Mouse (Mus musculus): ENCODE data around the gene Thada. TPM values are rescaled to one million over a fixed set of nuclear protein-coding genes. Genes with fewer than 3 reads are reported as not detected.

Gene Thada
- polyA plus RNA-seq, 1 experiment from 2014 or later, result 15.9 TPM

DNA sequence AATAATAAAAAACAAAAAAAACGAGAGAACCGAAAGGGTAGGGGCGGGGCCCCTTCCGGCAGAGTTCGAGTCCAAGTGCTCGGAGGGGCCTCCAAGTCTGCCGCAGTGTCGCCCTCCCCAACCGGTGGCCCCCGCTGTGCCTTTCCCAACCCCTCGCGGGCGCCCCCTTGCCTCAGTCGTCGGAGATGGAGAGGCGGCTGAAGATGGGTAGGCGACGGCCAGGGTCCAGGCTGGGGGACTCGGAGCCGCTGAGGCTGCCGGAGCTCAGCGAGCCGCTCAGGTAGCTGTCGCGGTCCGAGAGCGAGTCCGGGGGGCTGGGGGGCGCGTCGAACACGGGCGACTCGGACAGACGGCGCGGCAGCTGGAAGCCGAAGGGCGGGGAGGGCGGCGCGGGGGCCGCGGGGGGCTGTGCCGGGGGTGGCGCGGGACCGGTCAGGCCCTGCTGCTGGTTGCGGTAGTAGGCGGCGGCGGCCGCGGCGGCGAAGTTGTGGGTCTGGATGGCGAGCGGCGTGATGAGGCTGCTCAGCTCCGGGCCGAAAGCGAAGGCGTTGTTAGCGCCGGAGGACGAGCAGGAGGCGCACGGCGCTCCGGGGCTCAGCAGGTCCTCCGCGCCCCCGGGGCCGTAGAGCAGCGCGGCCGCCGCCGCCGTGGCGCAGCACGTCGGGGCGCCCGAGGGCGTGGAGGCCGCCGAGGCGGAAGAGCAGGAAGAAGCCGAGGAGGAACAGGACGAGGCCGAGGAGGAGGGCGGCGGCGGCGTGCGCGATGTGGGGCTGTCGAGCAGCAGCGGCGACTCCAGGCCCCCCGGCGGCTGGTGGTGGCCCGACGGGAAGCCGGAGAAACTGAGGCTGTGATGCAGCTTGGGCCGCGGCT lies 280.2 kb downstream of the Thada start:
- Histone ChIP-seq H3K4me3 (ENCODE audit: low read depth, low read length) (peak overlapping the region; percentile 93), H3K27me3 (ENCODE audit: control insufficient read depth, insufficient read depth, low read length) (no peaks in the 10 kb centered on the region), H3K36me3 (ENCODE audit: control insufficient read depth, insufficient read depth, low read length) (peaks cover 10% of the 10 kb centered on the region; the same call in 1 of the 2 replicates), H3K9ac (replicated peaks; ENCODE audit: low read depth, low read length) (peak overlapping the region; percentile 98), H3K4me1 (ENCODE audit: control insufficient read depth, insufficient read depth, low read length) (peaks cover 27% of the 10 kb centered on the region), H3K4me2 (replicated peaks; ENCODE audit: low read depth, low read length) (peak overlapping the region; percentile 54), H3K9me3 (ENCODE audit: control insufficient read depth, low read depth, low read length) (no peaks in the 10 kb centered on the region), H3K27ac (ENCODE audit: low read length) (peak overlapping the region; percentile 98)
- no peak for ATAC-seq (ENCODE audit: insufficient number of reproducible peaks, insufficient read depth, low FRiP score, low read depth)
- WGBS, result under 1% methylated on average over 98 of the region's 108 CpGs

GRCm38 (mm10) chr17:84185011-84185411 lies 281.0 kb downstream of the Thada start:
- H3K4me1 ChIP-seq (ENCODE audit: control insufficient read depth, insufficient read depth, low read length), result peaks cover 36% of the 10 kb centered on the region

GRCm38 (mm10) chr17:84183291-84183781 lies 282.7 kb downstream of the Thada start:
- Histone ChIP-seq H3K27ac (ENCODE audit: low read length) (peak overlapping the region; percentile 86), H3K36me3 (ENCODE audit: control insufficient read depth, insufficient read depth, low read length) (peaks cover 10% of the 10 kb centered on the region; the same call in 1 of the 2 replicates), H3K4me3 (ENCODE audit: low read depth, low read length) (peak overlapping the region; percentile 25), H3K4me1 (ENCODE audit: control insufficient read depth, insufficient read depth, low read length) (peaks cover 30% of the 10 kb centered on the region), H3K4me2 (replicated peaks; ENCODE audit: low read depth, low read length) (peak overlapping the region; percentile 45), H3K9ac (replicated peaks; ENCODE audit: low read depth, low read length) (peak overlapping the region; percentile 26), H3K27me3 (ENCODE audit: control insufficient read depth, insufficient read depth, low read length) (no peaks in the 10 kb centered on the region), H3K9me3 (ENCODE audit: control insufficient read depth, low read depth, low read length) (no peaks in the 10 kb centered on the region)
- WGBS, result 2% methylated on average over 12 of the region's 12 CpGs
- ATAC-seq (ENCODE audit: insufficient number of reproducible peaks, insufficient read depth, low FRiP score, low read depth), result peak; percentile 15; the same call in 1 of the 2 replicates

More at GRCm38 (mm10) chr17:84185011-84185411, 281.0 kb downstream of the Thada start:
- Histone ChIP-seq H3K9ac (replicated peaks; ENCODE audit: low read depth, low read length) (peak overlapping the region; percentile 98), H3K4me2 (replicated peaks; ENCODE audit: low read depth, low read length) (peak overlapping the region; percentile 54), H3K4me3 (ENCODE audit: low read depth, low read length) (peak overlapping the region; percentile 93), H3K9me3 (ENCODE audit: control insufficient read depth, low read depth, low read length) (no peaks in the 10 kb centered on the region), H3K36me3 (ENCODE audit: control insufficient read depth, insufficient read depth, low read length) (peaks cover 10% of the 10 kb centered on the region; the same call in 1 of the 2 replicates), H3K27me3 (ENCODE audit: control insufficient read depth, insufficient read depth, low read length) (no peaks in the 10 kb centered on the region), H3K27ac (ENCODE audit: low read length) (peak overlapping the region; percentile 98)
- ATAC-seq (ENCODE audit: insufficient number of reproducible peaks, insufficient read depth, low FRiP score, low read depth), result no peak
- 1% methylated on average over 7 of the region's 7 CpGs for WGBS

- H3K4me1 ChIP-seq (ENCODE audit: control insufficient read depth, insufficient read depth, low read length), result peaks cover 30% of the 10 kb centered on the region
- H3K27me3 ChIP-seq (ENCODE audit: control insufficient read depth, insufficient read depth, low read length), result no peaks in the 10 kb centered on the region
- peak overlapping the region; percentile 86 for H3K27ac ChIP-seq (ENCODE audit: low read length)
- H3K36me3 ChIP-seq (ENCODE audit: control insufficient read depth, insufficient read depth, low read length), result peaks cover 10% of the 10 kb centered on the region; the same call in 1 of the 2 replicates
- H3K4me2 ChIP-seq (replicated peaks; ENCODE audit: low read depth, low read length), result peak overlapping the region; percentile 45
- WGBS, result 26% methylated on average over 16 of the region's 16 CpGs
- no peaks in the 10 kb centered on the region for H3K9me3 ChIP-seq (ENCODE audit: control insufficient read depth, low read depth, low read length)
- peak overlapping the region; percentile 26; the same call in 1 of the 2 replicates for H3K9ac ChIP-seq (replicated peaks; ENCODE audit: low read depth, low read length)
- H3K4me3 ChIP-seq (ENCODE audit: low read depth, low read length), result peak overlapping the region; percentile 25
- ATAC-seq (ENCODE audit: insufficient number of reproducible peaks, insufficient read depth, low FRiP score, low read depth), result no peak
Observed at GRCm38 (mm10) chr17:84182311-84183271, 283.4 kb downstream of the Thada start.

DNA sequence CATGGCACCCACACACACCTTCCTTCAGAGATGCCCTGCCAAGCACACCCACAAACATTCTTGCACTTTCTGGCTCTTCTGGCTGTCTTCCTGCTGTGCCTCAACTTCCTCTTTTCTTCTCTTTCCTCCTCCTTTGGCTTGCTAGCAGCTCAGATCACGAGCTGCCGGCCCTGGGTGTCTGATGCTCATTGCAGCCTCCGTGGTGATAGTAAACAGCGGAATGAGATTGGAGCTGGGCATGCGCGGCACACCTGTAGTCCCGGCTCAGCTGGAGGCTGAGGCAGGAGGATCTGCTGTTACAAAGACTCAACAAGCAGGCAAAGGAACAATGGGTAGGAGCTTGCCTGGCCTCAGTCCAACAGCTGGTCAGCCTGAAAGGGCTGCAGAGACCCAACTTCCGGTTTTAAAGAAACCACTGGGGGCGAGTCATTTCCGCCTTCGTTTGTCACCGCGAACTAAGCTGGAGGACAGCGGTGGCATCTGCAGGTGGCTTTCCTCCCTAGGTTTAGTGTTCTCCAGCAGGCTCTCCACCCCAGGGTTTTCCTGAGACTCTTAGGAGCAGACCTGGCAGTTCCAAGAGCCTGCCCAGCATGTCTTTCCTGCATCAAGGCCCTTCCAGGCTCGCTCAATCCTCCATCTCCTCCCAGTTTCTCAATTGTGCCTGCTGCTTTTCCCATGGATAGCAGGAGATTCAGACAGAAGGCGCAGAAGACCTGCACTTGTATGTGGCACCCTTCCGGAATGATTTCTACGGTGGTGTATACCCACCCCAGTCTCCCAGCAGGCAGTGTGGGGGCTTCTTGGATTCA lies 284.3 kb downstream of the Thada start:
- Histone ChIP-seq H3K36me3 (ENCODE audit: control insufficient read depth, insufficient read depth, low read length) (peaks cover 10% of the 10 kb centered on the region; the same call in 1 of the 2 replicates), H3K9ac (replicated peaks; ENCODE audit: low read depth, low read length) (no peak overlapping the region), H3K9me3 (ENCODE audit: control insufficient read depth, low read depth, low read length) (no peaks in the 10 kb centered on the region), H3K27ac (ENCODE audit: low read length) (peak overlapping the region; percentile 86), H3K4me3 (ENCODE audit: low read depth, low read length) (no peak overlapping the region), H3K4me2 (replicated peaks; ENCODE audit: low read depth, low read length) (no peak overlapping the region; the same call in 1 of the 2 replicates), H3K4me1 (ENCODE audit: control insufficient read depth, insufficient read depth, low read length) (peaks cover 32% of the 10 kb centered on the region), H3K27me3 (ENCODE audit: control insufficient read depth, insufficient read depth, low read length) (no peaks in the 10 kb centered on the region)
- WGBS, result 66% methylated on average over 18 of the region's 18 CpGs
- ATAC-seq (ENCODE audit: insufficient number of reproducible peaks, insufficient read depth, low FRiP score, low read depth), result no peak

- no peaks in the 10 kb centered on the region for H3K9me3 ChIP-seq (ENCODE audit: control insufficient read depth, low read depth, low read length)
- H3K9ac ChIP-seq (replicated peaks; ENCODE audit: low read depth, low read length), result no peak overlapping the region
- 34% methylated on average over 11 of the region's 11 CpGs for WGBS
- H3K4me3 ChIP-seq (ENCODE audit: low read depth, low read length), result no peak overlapping the region
- peak; percentile 73 for ATAC-seq (ENCODE audit: insufficient number of reproducible peaks, insufficient read depth, low FRiP score, low read depth)
- H3K27ac ChIP-seq (ENCODE audit: low read length), result peak overlapping the region; percentile 86
- H3K36me3 ChIP-seq (ENCODE audit: control insufficient read depth, insufficient read depth, low read length), result peaks cover 4% of the 10 kb centered on the region; the same call in 1 of the 2 replicates
- no peaks in the 10 kb centered on the region for H3K27me3 ChIP-seq (ENCODE audit: control insufficient read depth, insufficient read depth, low read length)
- no peak overlapping the region for H3K4me2 ChIP-seq (replicated peaks; ENCODE audit: low read depth, low read length)
- peaks cover 32% of the 10 kb centered on the region for H3K4me1 ChIP-seq (ENCODE audit: control insufficient read depth, insufficient read depth, low read length)
Observed at GRCm38 (mm10) chr17:84180715-84181501, 285.1 kb downstream of the Thada start.

GRCm38 (mm10) chr17:84179973-84180365 lies 286.0 kb downstream of the Thada start:
- 69% methylated on average over 4 of the region's 4 CpGs for WGBS

More at GRCm38 (mm10) chr17:84179973-84180365, 286.0 kb downstream of the Thada start:
- H3K36me3 ChIP-seq (ENCODE audit: control insufficient read depth, insufficient read depth, low read length), result no peaks in the 10 kb centered on the region
- peaks cover 32% of the 10 kb centered on the region for H3K4me1 ChIP-seq (ENCODE audit: control insufficient read depth, insufficient read depth, low read length)
- H3K4me3 ChIP-seq (ENCODE audit: low read depth, low read length), result no peak overlapping the region
- H3K27me3 ChIP-seq (ENCODE audit: control insufficient read depth, insufficient read depth, low read length), result no peaks in the 10 kb centered on the region
- H3K9ac ChIP-seq (replicated peaks; ENCODE audit: low read depth, low read length), result no peak overlapping the region
- no peaks in the 10 kb centered on the region for H3K9me3 ChIP-seq (ENCODE audit: control insufficient read depth, low read depth, low read length)
- H3K27ac ChIP-seq (ENCODE audit: low read length), result peak overlapping the region; percentile 83
- H3K4me2 ChIP-seq (replicated peaks; ENCODE audit: low read depth, low read length), result no peak overlapping the region
- no peak for ATAC-seq (ENCODE audit: insufficient number of reproducible peaks, insufficient read depth, low FRiP score, low read depth)

Data from stomach, embryonic 14.5 days (tissue).